Mouse (Mus musculus) heart, postnatal 36 days (tissue): ENCODE data around the gene Ndufv2. TPM values are rescaled to one million over a fixed set of nuclear protein-coding genes. Genes with fewer than 3 reads are reported as not detected.

ENCODE experiments used
- total RNA-seq, 2 experiments: library from RNA; stranded (reverse); gene quantifications; 2 replicates each; pipeline ENCODE4 v1.2.3; 2021

The Ndufv2 gene
- total RNA-seq, 2 experiments from 2014 or later: 1,205 to 1,266 TPM

Other genes with a start within 250 kb of the Ndufv2 start
- 10 to 100 TPM; 39.4 to 41.1 TPM for gene Ralbp1, start 215.8 kb downstream of the Ndufv2 start, total RNA-seq
- gene Twsg1, start 150.3 kb downstream of the Ndufv2 start, total RNA-seq: 10 to 100 TPM; 73.7 to 75.5 TPM
- 10 to 100 TPM; 23.4 to 27.9 TPM for gene Ankrd12, start 24.5 kb downstream of the Ndufv2 start, total RNA-seq
- gene Washc1, start 10.0 kb upstream of the Ndufv2 start, total RNA-seq: 10 to 100 TPM; 21.6 to 26.7 TPM
- 1 to 10 TPM in 1 of 2 experiments, under 1 TPM in 1; 0.89 to 1.1 TPM for gene Ddx11, start 22.0 kb upstream of the Ndufv2 start, total RNA-seq